Mouse (Mus musculus): ENCODE results near the gene Zfp706.
A peak's percentile ranks its signal among the peaks of the same experiment; 100 is the strongest.

Gene Zfp706

GRCm38 (mm10) chr15:36975256-36975620 lies 32.3 kb downstream of the Zfp706 start:
- DNase-seq = no peak

GRCm38 (mm10) chr15:36974614-36975255 lies 32.8 kb downstream of the Zfp706 start:
- no peak for DNase-seq

GRCm38 (mm10) chr15:36973714-36974113 lies 33.9 kb downstream of the Zfp706 start:
- no peak for DNase-seq

GRCm38 (mm10) chr15:36973290-36973689 lies 34.3 kb downstream of the Zfp706 start:
- no peak for DNase-seq

GRCm38 (mm10) chr15:36969794-36970193 lies 37.8 kb downstream of the Zfp706 start:
- peak; percentile 47 for DNase-seq

GRCm38 (mm10) chr15:36968295-36968694 lies 39.3 kb downstream of the Zfp706 start:
- DNase-seq = no peak

GRCm38 (mm10) chr15:36967381-36968211 lies 40.0 kb downstream of the Zfp706 start:
- peak; percentile 48 for DNase-seq

GRCm38 (mm10) chr15:36966940-36967339 lies 40.6 kb downstream of the Zfp706 start:
- no peak for DNase-seq

GRCm38 (mm10) chr15:36966466-36966865 lies 41.1 kb downstream of the Zfp706 start:
- no peak for DNase-seq

- DNase-seq = no peak
These were observed 41.8 kb downstream of the Zfp706 start for GRCm38 (mm10) chr15:36965743-36966142.

- no peak for DNase-seq
These were observed 44.6 kb downstream of the Zfp706 start for GRCm38 (mm10) chr15:36962931-36963330.

- no peak for DNase-seq
These were observed 46.7 kb downstream of the Zfp706 start for GRCm38 (mm10) chr15:36960876-36961237.

- peak; percentile 52 for DNase-seq
These were observed 47.3 kb downstream of the Zfp706 start for GRCm38 (mm10) chr15:36960010-36960875.

- no peak for DNase-seq
These were observed 51.4 kb downstream of the Zfp706 start for GRCm38 (mm10) chr15:36956221-36956620.

GRCm38 (mm10) chr15:36950258-36950657 lies 57.3 kb downstream of the Zfp706 start:
- DNase-seq = no peak

- DNase-seq = no peak
These were observed 58.6 kb downstream of the Zfp706 start for GRCm38 (mm10) chr15:36948866-36949546.

Measured in thymus, postnatal 4 days (tissue).